Mouse (Mus musculus) spleen, embryonic (tissue): ENCODE measurements around the gene Gm12888.
"Not testable (repeated sequence)": the region's sequence is repeated elsewhere in the genome, so short reads cannot be mapped to it uniquely, and the experiment has no call there.

Experiments
- CTCF ChIA-PET: fragments of 350-600 bp; sonication (Branson Sonifier 250); formaldehyde crosslinking; loops from one replicate; lab custom pipeline; 2022; lab: Charles Lee

Gm12888 gene

GRCm38 (mm10) chr4:121324817-121325216 is at the start of gene Gm12888:
TSS of gene Gm12888 (minus strand) at chr4:121324917.
- CTCF ChIA-PET, result not testable (repeated sequence)
